Mouse (Mus musculus) olfactory bulb, adult 2 months (tissue): ENCODE data around the gene Pip5k1b.

Experiments used
- CTCF ChIP-seq: fragments of 200-500 bp; IDR thresholded peaks from 2 replicates; pipeline ENCODE4 v1.5.1; 2012; ENCODE audit warnings: low read depth, mild to moderate bottlenecking, low read length, moderate library complexity; ENCODE audit not compliant: insufficient read depth
- POLR2A ChIP-seq: fragments of 200-500 bp; IDR thresholded peaks from 2 replicates; pipeline ENCODE4 v1.6.1; 2012; ENCODE audit warnings: mild to moderate bottlenecking, low read depth, low read length, moderate library complexity; ENCODE audit not compliant: insufficient read depth

- no peak for TF ChIP-seq POLR2A
- TF ChIP-seq CTCF = no peak
Observed at GRCm38 (mm10) chr19:24278859-24279258, 276.8 kb downstream of the Pip5k1b start.
